Mouse (Mus musculus): ENCODE measurements around the gene Rapgef4. TPM values are rescaled to one million over a fixed set of nuclear protein-coding genes. Genes with fewer than 3 reads are reported as not detected.

The Rapgef4 gene
- polyA plus RNA-seq, 1 experiment from 2014 or later, result 5.6 TPM

DNA sequence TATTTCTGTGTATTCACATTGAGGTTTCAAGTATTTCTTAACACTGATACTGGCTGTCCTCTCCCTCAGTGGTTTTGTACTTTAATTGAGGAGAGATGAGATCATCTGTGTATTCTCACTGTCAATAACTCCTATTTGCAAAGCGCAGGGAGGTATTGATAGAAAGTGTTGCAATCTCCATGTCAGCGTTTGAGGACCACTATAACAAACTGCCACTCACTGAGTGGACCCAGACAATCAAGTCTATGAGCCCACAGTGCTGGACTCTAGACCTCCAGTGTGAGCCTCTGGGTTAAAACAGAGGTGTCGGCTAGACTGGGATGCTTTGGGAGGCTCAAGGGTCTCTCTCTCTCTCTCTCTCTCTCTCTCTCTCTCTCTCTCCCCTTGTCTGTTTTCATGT, 192.0 kb downstream of the Rapgef4 start:
- no peaks in the 10 kb centered on the region for H3K9me3 ChIP-seq (replicated peaks)
- peaks cover 18% of the 10 kb centered on the region for H3K4me1 ChIP-seq
- 75% methylated on average over 3 of the region's 3 CpGs for WGBS
- no peak for ATAC-seq (ENCODE audit: low FRiP score)
- H3K27ac ChIP-seq, result no peak overlapping the region
- no peak overlapping the region for H3K4me3 ChIP-seq
- no peaks in the 10 kb centered on the region for H3K36me3 ChIP-seq
- no peaks in the 10 kb centered on the region for H3K27me3 ChIP-seq
- no peak overlapping the region for H3K9ac ChIP-seq
- H3K4me2 ChIP-seq (replicated peaks), result no peak overlapping the region

DNA sequence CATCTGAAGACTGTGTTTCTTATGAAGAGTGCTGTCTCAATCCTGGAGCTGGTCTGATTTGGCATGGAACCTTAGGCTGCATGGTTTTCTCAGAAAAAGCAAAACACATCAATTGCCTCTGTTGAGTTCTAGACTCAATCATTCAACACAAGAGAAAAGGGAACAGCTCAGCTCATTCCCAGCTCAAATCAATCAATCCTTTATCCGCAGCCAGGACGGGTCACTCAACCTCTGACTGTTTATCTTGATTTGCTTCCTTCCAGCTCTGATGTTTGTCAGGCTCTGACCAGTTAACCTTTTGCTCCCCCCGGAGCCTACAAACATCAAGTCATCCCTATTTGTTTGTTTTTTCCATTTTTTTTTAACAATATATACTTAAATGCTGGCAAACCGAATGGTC, 192.8 kb downstream of the Rapgef4 start:
- H3K9ac ChIP-seq, result no peak overlapping the region
- WGBS, result 53% methylated on average over 4 of the region's 4 CpGs
- H3K4me2 ChIP-seq (replicated peaks), result no peak overlapping the region
- H3K4me3 ChIP-seq, result no peak overlapping the region
- H3K4me1 ChIP-seq, result peaks cover 18% of the 10 kb centered on the region
- ATAC-seq (ENCODE audit: low FRiP score), result no peak
- no peak overlapping the region for H3K27ac ChIP-seq
- no peaks in the 10 kb centered on the region for H3K36me3 ChIP-seq
- H3K27me3 ChIP-seq, result no peaks in the 10 kb centered on the region
- H3K9me3 ChIP-seq (replicated peaks), result no peaks in the 10 kb centered on the region

DNA sequence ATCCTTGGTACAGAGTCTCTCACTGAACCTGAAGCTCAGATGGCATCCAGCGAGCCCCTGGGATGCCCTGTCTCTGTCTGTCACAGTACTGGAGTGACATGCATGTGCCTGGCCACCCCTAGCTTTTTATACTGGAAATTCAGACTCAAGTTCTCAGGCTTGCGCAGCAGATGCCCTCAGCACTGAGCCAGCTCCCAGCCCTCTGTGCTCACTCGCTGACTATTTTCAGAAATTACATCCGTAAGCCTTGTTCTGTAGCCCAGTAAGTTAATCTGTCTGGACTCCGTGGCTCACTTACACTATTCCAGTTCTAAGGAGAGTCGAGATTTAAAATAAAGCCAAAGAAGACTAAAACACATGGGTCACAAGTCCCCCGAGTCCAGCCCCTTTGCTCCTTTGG, 194.5 kb downstream of the Rapgef4 start:
- H3K9ac ChIP-seq, result no peak overlapping the region
- no peak overlapping the region for H3K27ac ChIP-seq
- H3K4me1 ChIP-seq, result peaks cover 14% of the 10 kb centered on the region
- H3K36me3 ChIP-seq, result no peaks in the 10 kb centered on the region
- 71% methylated on average over 7 of the region's 7 CpGs for WGBS
- no peak overlapping the region for H3K4me2 ChIP-seq (replicated peaks)
- H3K27me3 ChIP-seq, result no peaks in the 10 kb centered on the region
- ATAC-seq (ENCODE audit: low FRiP score), result no peak
- no peaks in the 10 kb centered on the region for H3K9me3 ChIP-seq (replicated peaks)
- H3K4me3 ChIP-seq, result no peak overlapping the region

DNA sequence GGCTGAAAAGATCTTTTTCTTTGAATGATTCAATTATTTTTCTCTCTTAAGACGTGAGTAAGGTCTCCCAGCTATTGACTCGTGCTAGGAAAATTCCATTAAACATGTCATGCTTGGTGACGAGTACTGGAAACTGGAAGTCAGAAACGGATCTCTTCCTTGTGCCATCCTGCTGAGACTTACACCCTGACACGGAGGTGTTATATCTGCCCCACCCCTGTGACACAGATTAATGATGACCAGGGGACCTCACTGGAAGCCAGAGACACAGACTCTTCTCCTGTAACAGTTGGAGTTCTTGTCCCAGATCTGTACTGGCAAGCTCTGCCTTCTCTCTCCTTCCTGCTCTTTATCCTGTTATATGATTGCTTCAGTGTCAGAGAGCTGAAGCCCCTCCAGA, 194.9 kb downstream of the Rapgef4 start:
- H3K4me1 ChIP-seq, result peaks cover 14% of the 10 kb centered on the region
- ATAC-seq (ENCODE audit: low FRiP score), result no peak
- no peaks in the 10 kb centered on the region for H3K36me3 ChIP-seq
- H3K9ac ChIP-seq, result no peak overlapping the region
- H3K4me2 ChIP-seq (replicated peaks), result no peak overlapping the region
- H3K4me3 ChIP-seq, result no peak overlapping the region
- no peaks in the 10 kb centered on the region for H3K9me3 ChIP-seq (replicated peaks)
- WGBS, result 43% methylated on average over 5 of the region's 5 CpGs
- no peak overlapping the region for H3K27ac ChIP-seq
- no peaks in the 10 kb centered on the region for H3K27me3 ChIP-seq

DNA sequence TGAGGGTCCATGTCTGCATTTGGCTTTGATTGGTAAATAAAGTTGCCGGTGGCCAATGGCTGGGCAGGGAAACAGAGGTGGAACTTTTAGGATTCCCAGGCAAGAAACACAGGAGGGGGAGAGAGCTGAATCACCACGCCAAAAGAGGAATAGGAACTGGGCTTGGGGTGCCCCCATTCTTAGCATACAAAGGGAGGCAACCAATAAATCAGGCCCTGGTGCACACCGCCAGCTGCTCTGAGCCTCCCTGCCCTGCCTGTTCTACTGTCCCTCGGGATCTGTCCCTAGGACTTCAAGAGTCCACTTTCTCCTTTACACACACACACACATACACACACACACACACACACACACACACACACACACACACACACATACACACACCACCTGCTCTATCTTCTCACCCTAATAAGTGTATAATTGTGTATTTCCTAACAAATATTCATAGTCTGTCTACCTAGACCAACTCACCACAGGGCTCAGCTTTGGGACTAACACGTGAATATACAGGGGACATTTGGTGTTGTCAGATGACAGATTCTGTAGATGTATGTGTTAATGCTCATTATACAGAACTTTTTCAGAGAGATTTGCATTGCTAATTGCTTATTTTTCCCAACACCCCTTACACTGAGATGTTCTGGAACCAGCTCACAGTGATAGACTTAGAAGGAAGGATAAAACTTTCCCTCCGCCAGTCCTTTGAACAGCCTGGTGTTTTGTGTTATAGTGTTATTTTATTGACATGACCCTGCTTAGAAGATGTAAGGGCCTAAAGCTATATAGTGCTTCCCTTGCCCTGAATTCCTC, 196.4 kb downstream of the Rapgef4 start:
- Histone ChIP-seq H3K36me3 (no peaks in the 10 kb centered on the region), H3K27ac (no peak overlapping the region), H3K27me3 (no peaks in the 10 kb centered on the region), H3K4me2 (replicated peaks) (no peak overlapping the region), H3K4me1 (peaks cover 14% of the 10 kb centered on the region), H3K4me3 (no peak overlapping the region), H3K9me3 (replicated peaks) (no peaks in the 10 kb centered on the region), H3K9ac (no peak overlapping the region)
- ATAC-seq (ENCODE audit: low FRiP score), result no peak
- WGBS, result 58% methylated on average over 6 of the region's 6 CpGs

DNA sequence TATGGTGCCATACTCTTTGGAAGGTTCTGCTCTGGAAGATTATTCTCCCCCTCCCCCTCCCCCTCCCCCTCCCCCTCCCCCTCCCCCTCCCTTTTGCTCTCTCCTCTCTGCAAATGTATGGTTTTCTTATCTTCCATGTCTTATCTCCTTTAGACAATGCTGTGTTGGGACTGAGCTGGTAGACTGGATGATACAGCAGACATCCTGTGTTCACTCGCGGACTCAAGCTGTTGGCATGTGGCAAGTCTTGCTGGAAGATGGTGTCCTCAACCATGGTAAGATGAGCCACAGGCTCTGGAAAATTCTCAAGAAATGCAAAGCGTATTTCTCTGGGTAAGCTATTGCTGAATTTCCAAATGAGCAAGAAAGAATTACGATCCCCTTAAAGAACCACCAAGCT, 197.0 kb downstream of the Rapgef4 start:
- Histone ChIP-seq H3K36me3 (no peaks in the 10 kb centered on the region), H3K4me1 (peaks cover 14% of the 10 kb centered on the region), H3K9me3 (replicated peaks) (no peaks in the 10 kb centered on the region), H3K9ac (no peak overlapping the region), H3K27ac (0 out of 2 replicates have a peak overlapping the region, but pooled peaks have one; percentile 37), H3K4me3 (no peak overlapping the region), H3K4me2 (replicated peaks) (no peak overlapping the region), H3K27me3 (no peaks in the 10 kb centered on the region)
- no peak for ATAC-seq (ENCODE audit: low FRiP score)
- WGBS, result 86% methylated on average over 4 of the region's 4 CpGs

DNA sequence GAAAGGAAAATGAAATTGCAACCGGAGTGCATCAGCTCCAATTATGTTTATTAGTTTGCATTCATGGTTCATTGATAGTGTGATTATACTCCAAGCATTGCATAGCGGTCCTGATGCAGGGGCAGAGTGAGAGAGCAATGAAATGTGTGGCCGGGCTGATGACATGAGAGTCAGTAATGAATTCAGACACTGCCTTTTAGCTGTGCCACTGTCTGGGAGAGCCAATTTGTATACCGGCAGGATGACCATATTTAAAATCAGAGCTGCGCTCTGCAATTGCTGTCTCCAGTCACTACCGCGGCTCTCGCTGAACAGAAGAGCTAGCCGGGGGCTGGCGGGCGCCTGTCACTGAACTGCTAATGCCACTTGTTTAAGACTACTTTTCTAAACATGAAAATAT, 197.5 kb downstream of the Rapgef4 start:
- Histone ChIP-seq H3K4me3 (no peak overlapping the region), H3K9ac (no peak overlapping the region), H3K27me3 (no peaks in the 10 kb centered on the region), H3K9me3 (replicated peaks) (no peaks in the 10 kb centered on the region), H3K4me1 (peaks cover 14% of the 10 kb centered on the region), H3K4me2 (replicated peaks) (no peak overlapping the region), H3K27ac (0 out of 2 replicates have a peak overlapping the region, but pooled peaks have one; percentile 37), H3K36me3 (no peaks in the 10 kb centered on the region)
- WGBS, result 70% methylated on average over 11 of the region's 11 CpGs
- ATAC-seq (ENCODE audit: low FRiP score), result 0 out of 2 replicates have a peak, but pooled peaks have one; percentile 58

DNA sequence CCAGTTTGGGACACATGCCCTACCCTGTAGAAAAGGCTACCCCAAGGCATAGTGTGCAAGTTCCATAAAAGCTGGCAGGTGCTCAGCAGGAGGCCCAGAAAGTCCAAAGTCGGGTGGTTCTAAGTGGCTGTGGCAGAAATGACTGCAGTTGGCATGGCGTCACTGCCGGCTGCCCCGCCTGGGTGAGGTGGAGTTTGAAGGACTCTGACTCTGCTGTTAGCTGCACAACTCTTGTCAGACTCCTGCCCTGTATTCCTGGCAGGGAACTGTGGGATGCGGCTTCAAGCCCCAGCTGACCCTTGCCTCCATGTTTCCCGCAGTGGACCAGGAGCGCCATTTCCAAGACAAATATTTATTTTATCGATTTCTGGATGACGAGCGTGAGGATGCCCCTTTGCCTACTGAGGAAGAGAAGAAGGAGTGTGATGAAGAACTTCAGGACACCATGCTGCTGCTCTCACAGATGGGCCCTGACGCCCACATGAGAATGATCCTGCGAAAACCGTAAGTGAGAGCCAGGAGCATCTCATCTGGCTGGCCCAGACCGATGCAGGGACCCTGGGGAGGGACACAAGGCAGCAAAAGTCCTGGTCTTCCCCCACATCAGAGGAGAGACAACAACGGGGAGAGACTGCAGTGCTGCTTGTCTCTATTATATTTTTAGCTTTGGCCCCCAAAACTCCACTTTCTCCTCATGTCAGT, 198.7 kb downstream of the Rapgef4 start:
- Histone ChIP-seq H3K4me1 (peaks cover 14% of the 10 kb centered on the region), H3K27me3 (no peaks in the 10 kb centered on the region), H3K9me3 (replicated peaks) (no peaks in the 10 kb centered on the region), H3K9ac (no peak overlapping the region), H3K4me3 (no peak overlapping the region), H3K4me2 (replicated peaks) (no peak overlapping the region), H3K36me3 (no peaks in the 10 kb centered on the region), H3K27ac (no peak overlapping the region)
- no peak for ATAC-seq (ENCODE audit: low FRiP score)
- 93% methylated on average over 15 of the region's 15 CpGs for WGBS

DNA sequence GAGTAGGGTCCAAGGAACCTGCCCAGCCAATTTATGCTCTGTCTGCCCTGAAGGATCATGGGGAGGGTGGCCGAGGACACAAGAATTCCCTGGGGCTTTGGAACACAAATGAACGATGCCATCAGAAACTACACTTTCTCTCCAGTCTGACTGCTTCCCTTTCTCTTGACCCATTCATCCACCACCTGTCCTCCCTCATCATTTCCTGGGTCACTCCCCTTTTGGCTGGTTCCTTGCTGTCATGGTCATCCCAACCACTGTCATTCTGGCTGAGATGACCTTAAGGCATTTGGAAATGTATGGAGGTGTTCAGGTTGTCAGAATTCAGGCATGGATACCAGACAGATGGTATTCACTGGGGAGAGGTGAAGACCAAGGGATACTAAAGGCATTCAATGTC, 200.4 kb downstream of the Rapgef4 start:
- Histone ChIP-seq H3K36me3 (no peaks in the 10 kb centered on the region), H3K27me3 (no peaks in the 10 kb centered on the region), H3K4me1 (peaks cover 9% of the 10 kb centered on the region), H3K4me3 (no peak overlapping the region), H3K9me3 (replicated peaks) (no peaks in the 10 kb centered on the region), H3K9ac (no peak overlapping the region), H3K4me2 (replicated peaks) (no peak overlapping the region), H3K27ac (no peak overlapping the region)
- 58% methylated on average over 2 of the region's 2 CpGs for WGBS
- ATAC-seq (ENCODE audit: low FRiP score), result no peak

DNA sequence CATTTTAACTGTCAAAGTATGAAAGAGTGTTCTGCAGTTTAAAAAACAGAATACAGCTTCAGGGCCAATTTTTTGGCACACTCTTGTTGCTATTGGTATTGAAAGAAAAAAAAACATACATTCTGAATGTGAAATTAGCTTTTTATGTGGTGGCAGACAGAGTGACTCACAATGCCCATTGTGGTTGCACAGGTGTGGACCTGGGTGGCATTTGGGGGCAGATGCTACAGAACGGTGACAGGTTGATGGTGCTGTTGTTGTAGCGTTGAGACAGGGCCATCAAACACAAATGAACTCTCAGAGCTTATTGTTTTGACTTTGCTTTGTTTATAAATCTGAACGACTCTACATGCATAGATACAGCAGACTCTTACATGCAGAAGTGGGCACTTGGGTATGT, 202.7 kb downstream of the Rapgef4 start:
- Histone ChIP-seq H3K27ac (no peak overlapping the region), H3K9ac (no peak overlapping the region), H3K4me2 (replicated peaks) (no peak overlapping the region), H3K4me1 (no peaks in the 10 kb centered on the region; the same call in 1 of the 2 replicates), H3K27me3 (no peaks in the 10 kb centered on the region), H3K36me3 (no peaks in the 10 kb centered on the region), H3K9me3 (replicated peaks) (no peaks in the 10 kb centered on the region), H3K4me3 (no peak overlapping the region)
- 79% methylated on average over 3 of the region's 3 CpGs for WGBS
- no peak for ATAC-seq (ENCODE audit: low FRiP score)

DNA sequence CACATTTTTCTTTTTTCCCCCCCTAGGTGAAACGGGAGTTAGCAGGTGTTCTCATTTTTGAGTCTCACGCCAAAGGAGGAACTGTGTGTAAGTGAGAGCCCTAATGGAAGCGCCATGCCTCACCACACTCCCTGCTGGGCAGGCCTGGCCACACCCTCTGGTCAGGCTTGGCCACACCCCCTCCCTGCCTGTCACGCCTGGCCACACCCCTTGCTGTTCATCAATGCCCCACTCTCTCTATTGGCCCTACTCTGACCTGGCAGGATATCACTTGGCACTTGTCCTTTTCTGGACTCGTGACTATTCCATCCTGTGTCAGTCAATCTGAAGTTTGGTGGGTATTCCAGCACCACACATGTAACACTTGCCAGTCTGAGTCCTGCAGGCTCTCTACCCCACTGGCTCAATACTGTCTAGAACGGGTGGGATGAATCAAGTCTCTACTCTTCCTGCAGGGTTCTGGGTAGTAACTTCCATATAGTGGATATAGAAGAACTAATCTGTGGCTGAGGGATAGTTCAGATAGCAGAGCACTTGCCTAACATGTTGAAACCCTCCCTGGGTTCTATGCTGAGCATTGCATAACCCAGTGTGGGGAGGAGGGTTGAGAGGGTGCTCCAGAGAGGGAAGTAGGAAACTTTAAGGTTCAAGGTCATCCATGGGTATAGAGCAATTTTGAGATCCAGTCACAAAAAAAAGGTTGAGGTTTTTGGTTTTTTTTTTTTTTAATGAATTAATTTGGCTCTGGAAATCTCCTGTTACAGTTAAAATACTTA, 215.3 kb downstream of the Rapgef4 start:
- Histone ChIP-seq H3K27me3 (no peaks in the 10 kb centered on the region), H3K4me3 (no peak overlapping the region), H3K9ac (no peak overlapping the region), H3K4me2 (replicated peaks) (no peak overlapping the region), H3K27ac (no peak overlapping the region), H3K36me3 (no peaks in the 10 kb centered on the region), H3K4me1 (peaks cover 6% of the 10 kb centered on the region), H3K9me3 (replicated peaks) (peaks cover 2% of the 10 kb centered on the region; the same call in 1 of the 2 replicates)
- ATAC-seq (ENCODE audit: low FRiP score), result no peak
- 64% methylated on average over 6 of the region's 6 CpGs for WGBS

DNA sequence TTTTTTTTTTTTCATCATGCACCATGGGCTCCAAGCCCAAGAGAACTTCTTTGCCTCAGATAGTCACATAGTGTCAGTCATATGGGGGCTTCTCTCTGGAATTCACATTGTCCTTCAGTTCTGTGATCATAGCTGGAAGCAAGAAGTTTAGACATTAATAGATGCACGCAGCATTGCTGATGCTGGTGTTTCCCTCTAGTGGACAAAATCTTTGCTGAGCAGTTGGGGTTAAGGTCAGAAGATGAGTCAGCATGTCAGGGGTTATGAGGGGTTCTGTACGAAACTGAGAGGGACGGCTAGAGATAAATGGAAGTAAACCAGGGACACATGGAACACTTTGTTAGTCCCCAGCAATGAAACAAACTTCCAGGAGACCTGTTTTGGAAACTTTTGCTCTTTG, 216.0 kb downstream of the Rapgef4 start:
- Histone ChIP-seq H3K9ac (no peak overlapping the region), H3K36me3 (no peaks in the 10 kb centered on the region), H3K4me1 (peaks cover 6% of the 10 kb centered on the region), H3K4me2 (replicated peaks) (no peak overlapping the region), H3K27me3 (no peaks in the 10 kb centered on the region), H3K4me3 (no peak overlapping the region), H3K27ac (no peak overlapping the region), H3K9me3 (replicated peaks) (no peaks in the 10 kb centered on the region)
- ATAC-seq (ENCODE audit: low FRiP score), result no peak
- WGBS, result 57% methylated on average over 3 of the region's 3 CpGs

Measured in hindbrain, embryonic 12.5 days (tissue).